Mouse (Mus musculus) embryonic fibroblast, embryonic 13.5 days (primary cell): ENCODE measurements around the gene Ccl22.

ENCODE experiments used
- CTCF ChIP-seq: IDR thresholded peaks from 2 replicates; pipeline ENCODE4 v1.5.1; 2011; ENCODE audit warnings: mild to moderate bottlenecking, control low read depth, low read length, moderate library complexity, borderline replicate concordance; ENCODE audit not compliant: insufficient read depth
- POLR2A ChIP-seq: IDR thresholded peaks from 2 replicates; pipeline ENCODE4 v1.6.1; 2011; ENCODE audit warnings: low read depth, mild to moderate bottlenecking, control low read depth, low read length, moderate library complexity

GRCm38 (mm10) chr8:94733821-94734465 is 11.4 kb upstream of the Ccl22 start:
- TF ChIP-seq CTCF, result no peak
- no peak for TF ChIP-seq POLR2A
